Mouse (Mus musculus): ENCODE results near the gene Klk1b1.

DNA sequence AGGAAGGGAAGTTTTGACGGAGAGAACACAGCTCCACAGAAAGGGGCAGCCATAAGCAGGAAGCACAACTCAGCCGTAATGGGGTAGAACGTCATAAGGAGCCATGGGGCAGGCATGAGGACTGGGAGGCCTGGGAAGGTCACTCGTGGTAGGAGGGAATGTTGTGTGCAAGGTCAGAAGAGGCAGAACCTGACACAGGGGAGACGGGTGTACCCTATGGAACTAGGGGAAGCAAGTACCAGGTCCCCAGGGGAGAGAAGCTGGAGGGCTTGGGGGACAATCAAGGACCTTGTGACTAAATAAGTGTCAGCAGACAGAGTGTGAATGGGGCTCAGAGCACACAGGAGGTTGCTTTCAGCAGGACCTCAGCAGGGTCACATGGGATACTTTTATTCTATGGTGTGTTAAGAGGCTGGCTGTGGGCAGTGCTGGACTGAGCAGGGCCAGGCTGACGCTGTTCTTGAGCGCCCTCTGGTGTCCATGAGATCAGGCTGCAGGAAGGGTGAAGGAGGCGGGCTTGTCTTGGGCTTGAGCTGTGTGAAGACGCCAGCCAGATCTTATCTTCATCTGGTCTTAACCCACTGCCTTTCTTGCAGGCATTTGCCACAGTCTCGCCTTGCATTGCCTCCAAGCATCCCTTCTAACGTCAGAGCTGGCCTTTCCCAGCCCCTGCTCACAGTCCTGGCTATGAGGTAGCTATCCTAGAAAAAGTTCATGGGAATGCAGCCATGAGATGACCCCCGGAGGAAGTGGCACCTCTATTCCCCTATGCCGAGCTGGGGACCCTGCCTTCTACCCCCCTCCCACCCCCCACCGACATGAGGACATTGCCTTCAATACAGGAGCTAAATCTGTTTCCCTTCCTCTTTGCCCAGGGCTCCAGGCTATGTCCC, 46.7 kb upstream of the Klk1b1 start:
- no peak for TF ChIP-seq POLR2A (IDR thresholded peaks at IDR 0.05; ENCODE audit: control insufficient read depth, extremely low read depth, insufficient read depth, low read length, poor library complexity)
- peak; percentile 55; the same call in 1 of the 2 replicates for TF ChIP-seq CTCF (IDR thresholded peaks at IDR 0.05; ENCODE audit: borderline replicate concordance, control insufficient read depth, extremely low read depth, insufficient read depth, low read length, poor library complexity)

All from thymus, adult 2 months (tissue).